Mouse (Mus musculus): ENCODE data around the gene Gnai2.
A peak's percentile ranks its signal among the peaks of the same experiment; 100 is the strongest.

The Gnai2 gene

GRCm38 (mm10) chr9:107635279-107636028, at the start of gene Gnai2:
Gnai2 (minus strand) TSS chr9:107635367.
- DNase-seq (ENCODE audit: extremely low read depth, low read depth): peak; percentile 96

GRCm38 (mm10) chr9:107682405-107682804, 47.2 kb upstream of the Gnai2 start:
- no peak for DNase-seq (ENCODE audit: extremely low read depth, low read depth)

DNA sequence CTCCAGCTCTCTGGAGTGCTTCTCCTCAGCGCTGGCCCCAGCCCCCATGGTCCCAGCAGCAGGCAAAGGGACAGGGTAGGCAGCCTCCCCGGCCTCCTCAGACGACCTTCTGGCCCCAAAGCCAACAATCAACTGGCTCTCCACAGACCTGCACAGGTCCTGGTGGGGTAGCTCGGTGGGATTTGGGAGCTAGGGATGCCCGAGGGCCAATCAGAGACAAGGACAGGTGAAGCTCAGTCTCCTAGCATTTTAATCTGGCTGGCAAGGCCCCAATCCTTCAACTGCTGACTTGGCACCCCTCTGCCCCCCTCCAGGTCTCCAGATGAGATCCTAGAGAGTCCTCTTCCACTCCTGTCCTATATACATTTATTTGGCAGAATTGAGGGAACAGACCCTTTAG, 44.3 kb upstream of the Gnai2 start, which contains the start of gene Gnat1:
TSS of gene Gnat1 (minus strand) at position 212 of the 400 bp plus-strand sequence.
- DNase-seq (ENCODE audit: extremely low read depth, low read depth): no peak

DNA sequence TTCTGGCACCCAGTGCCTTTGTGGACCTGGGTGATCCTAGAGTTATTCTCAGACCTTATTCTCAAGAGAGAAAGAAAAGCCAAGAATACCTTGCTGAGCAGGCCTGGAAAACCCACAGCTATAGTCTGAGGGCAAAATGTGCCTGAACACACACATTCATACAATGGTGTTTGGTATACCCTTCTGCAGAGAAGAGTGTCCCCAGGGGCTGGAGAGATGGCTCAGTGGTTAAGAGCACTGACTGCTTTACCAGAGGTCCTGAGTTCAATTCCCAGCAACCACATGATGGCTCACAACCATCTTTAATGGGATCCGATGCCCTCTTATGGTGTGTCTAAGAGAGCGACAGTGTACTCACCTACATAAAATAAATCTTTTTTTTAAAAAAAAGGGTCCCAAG, 43.7 kb upstream of the Gnai2 start:
- no peak for DNase-seq (ENCODE audit: extremely low read depth, low read depth)

DNA sequence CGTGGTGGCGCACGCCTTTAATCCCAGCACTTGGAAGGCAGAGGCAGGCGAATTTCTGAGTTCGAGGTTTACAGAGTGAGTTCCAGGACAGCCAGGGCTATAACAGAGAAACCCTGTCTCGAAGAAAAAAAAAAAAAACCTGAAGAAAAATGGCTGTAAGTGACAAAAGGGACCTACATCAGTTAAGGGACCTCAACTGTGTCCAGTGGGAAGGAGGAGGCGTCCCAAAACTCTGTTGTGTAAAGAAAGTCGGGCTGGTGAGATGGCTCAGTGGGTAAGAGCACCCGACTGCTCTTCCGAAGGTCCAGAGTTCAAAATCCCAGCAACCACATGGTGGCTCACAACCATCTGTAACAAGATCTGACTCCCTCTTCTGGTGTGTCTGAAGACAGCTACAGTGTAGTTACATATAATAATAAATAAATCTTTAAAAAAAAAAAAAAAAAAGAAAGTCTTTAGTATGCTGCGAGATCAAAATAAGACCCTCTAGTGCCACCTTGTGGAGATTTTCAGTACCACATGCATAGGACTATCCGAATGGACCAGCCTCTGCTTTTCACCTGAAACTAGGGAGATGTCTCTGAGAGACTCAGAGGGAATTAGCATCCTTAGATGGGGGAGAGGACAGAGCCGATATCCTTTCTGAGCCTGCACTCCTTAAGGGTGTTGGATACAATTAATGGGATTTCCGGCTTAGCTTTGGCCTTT, 42.8 kb upstream of the Gnai2 start:
- DNase-seq (ENCODE audit: extremely low read depth, low read depth): peak; percentile 66

- DNase-seq (ENCODE audit: extremely low read depth, low read depth): peak; percentile 26
These were observed 42.1 kb upstream of the Gnai2 start for GRCm38 (mm10) chr9:107677091-107677784.

DNA sequence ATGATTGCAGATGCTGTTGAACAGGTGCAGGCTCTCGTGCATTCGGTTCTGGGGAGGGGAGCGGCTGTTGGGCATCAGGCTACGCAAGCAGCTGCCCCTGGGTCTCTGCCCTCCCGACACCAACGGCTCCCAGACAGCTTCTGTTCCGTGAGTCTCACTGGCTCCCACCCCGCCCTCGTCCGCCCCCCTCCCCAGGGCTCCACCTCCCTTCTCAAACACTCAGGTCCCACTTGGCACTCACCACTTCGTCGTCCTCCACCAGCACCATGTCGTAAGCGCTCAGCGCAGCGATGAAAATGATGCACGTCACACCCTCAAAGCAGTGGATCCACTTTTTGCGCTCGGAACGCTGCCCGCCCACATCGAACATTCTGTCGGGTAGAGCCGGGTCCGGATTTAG, 41.1 kb upstream of the Gnai2 start:
- no peak for DNase-seq (ENCODE audit: extremely low read depth, low read depth)

DNA sequence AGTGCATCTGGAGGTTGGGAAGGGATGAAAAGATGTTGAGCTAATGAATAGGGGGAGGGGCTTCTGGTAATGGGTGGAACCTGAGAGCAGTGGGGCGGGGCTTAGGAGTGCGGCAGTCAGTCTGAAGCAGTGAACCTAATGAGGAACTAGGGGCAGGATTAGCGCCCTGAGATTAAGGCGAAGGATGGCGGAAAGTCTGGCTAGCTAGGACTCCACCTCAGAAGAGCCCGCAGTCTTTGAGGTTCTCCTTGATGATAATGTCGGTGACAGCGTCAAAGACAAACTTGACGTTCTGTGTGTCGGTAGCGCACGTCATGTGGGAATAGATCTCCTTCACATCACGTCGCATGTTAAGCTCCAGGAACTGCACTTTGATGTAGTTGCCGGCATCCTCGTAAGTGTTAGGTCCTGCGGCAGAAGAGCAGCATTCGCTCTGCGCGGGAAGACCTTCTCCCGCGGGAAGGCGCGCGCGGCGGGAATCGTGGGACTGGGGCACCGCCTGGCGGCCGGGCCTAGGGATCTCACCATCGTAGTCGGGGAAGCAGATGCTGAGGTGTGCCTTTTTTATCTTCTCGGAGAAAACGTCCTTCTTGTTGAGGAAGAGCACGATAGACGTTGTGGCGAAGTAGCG, 40.6 kb upstream of the Gnai2 start:
- DNase-seq (ENCODE audit: extremely low read depth, low read depth): peak; percentile 60

- no peak for DNase-seq (ENCODE audit: extremely low read depth, low read depth)
These were observed 39.7 kb upstream of the Gnai2 start for GRCm38 (mm10) chr9:107674609-107675429.

GRCm38 (mm10) chr9:107670259-107670658, 35.1 kb upstream of the Gnai2 start:
- no peak for DNase-seq (ENCODE audit: extremely low read depth, low read depth)

GRCm38 (mm10) chr9:107669480-107669945, 34.3 kb upstream of the Gnai2 start, which contains the start of gene Slc38a3:
Slc38a3 (minus strand) TSS chr9:107669530.
- no peak for DNase-seq (ENCODE audit: extremely low read depth, low read depth)

DNA sequence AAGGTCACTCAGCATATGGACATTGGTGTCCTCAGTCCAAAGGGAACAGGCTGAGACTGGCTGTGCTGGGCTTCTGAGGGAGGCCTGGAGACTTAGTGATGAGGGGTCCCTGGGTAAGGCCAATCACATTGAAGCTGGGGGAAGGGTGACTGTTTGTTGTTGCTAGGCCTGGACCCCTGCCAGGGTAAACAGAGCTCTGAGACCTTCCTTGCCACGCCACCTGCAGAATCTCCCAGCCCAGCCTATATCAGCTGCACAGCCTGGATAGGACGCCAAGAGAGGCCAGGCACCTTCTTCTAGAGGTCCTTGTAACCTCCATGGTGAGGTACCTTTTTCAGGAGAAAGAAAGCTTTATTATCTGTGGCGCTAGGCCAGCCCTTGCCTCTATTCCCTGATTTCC, 33.7 kb upstream of the Gnai2 start:
- no peak for DNase-seq (ENCODE audit: extremely low read depth, low read depth)

GRCm38 (mm10) chr9:107668011-107668410, 32.8 kb upstream of the Gnai2 start:
- DNase-seq (ENCODE audit: extremely low read depth, low read depth): no peak

- DNase-seq (ENCODE audit: extremely low read depth, low read depth): no peak
These were observed 32.1 kb upstream of the Gnai2 start for GRCm38 (mm10) chr9:107667219-107667618.

GRCm38 (mm10) chr9:107666751-107667205, 31.6 kb upstream of the Gnai2 start:
- no peak for DNase-seq (ENCODE audit: extremely low read depth, low read depth)

GRCm38 (mm10) chr9:107665308-107665707, 30.1 kb upstream of the Gnai2 start:
- no peak for DNase-seq (ENCODE audit: extremely low read depth, low read depth)

GRCm38 (mm10) chr9:107663525-107663924, 28.4 kb upstream of the Gnai2 start:
- DNase-seq (ENCODE audit: extremely low read depth, low read depth): no peak

DNA sequence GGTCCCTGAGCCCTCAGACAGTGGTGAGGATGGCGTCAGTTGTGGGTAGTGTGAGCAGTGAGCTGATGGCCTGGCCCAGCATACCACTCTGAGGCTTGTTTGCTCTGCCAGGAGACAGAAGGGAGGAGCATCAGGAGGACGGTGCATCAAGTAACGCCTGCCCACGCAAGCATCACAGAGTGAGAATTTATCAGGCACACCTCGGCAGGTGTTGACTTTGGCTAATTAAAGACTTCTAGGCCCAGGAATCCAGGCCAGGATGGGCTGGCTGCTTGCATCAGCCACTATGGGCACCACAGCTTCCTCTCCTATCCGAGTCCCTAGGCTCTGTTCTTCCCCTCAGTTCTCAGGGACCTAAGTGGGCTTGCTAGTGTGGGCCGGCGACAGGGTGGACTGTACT, 27.2 kb upstream of the Gnai2 start:
- DNase-seq (ENCODE audit: extremely low read depth, low read depth): no peak

- DNase-seq (ENCODE audit: extremely low read depth, low read depth): no peak
These were observed 25.6 kb upstream of the Gnai2 start for GRCm38 (mm10) chr9:107660777-107661176.

DNA sequence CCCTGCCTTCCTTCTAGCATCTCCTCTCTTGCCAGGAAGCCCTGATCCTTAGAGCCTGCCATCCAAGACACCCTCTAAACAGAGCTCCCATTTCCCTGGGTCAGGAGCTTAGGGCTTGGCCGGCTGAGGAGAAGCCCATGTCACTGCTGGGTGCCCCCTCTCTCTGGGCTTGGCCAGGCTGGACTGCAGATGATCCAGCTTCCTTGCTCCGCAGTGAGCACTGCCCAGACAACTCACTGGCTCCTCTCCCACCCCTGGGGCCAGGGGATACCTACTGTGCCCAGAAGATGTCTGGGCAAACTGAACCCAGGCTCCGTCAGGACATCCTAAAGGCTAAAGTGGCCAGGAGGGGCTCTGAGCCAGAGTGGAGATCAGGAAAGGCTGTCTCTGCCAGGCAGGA, 24.8 kb upstream of the Gnai2 start:
- DNase-seq (ENCODE audit: extremely low read depth, low read depth): no peak

DNA sequence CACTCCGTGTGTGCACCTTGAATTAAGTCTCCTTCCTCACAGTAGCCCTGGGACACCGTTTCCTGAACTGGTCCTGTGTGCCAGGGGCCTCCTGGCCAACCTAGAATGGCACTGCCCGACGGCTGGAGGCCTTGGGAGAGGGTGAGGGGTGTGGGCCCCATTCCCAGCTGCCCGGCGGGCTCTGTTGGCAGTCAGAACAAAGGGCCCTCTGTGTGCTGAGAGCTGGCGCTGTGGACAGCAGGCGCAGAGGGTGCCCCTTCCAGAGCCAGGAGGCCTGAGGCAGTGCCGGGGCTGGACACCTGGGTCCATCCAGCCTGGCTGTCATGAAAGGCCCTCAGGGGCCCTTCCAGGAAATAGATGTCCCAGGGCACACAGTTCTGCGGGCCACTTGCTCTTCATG, 24.4 kb upstream of the Gnai2 start:
- DNase-seq (ENCODE audit: extremely low read depth, low read depth): no peak

Data from MEL-GATA-1-ER (cell line).